In genomic region chr11:117312028-117312901, GRCm38 (mm10) we compare ENCODE assay signal across 8 mouse cellular contexts.
DNase-seq lines count a peak whose midpoint lies in the region; ATAC-seq and TF ChIP-seq lines count a peak whose summit lies in the region.

No protein-coding gene starts in this region.

- WGBS in forebrain, embryonic 10.5 days: 77% methylated on average over 23 of the region's 23 CpGs
- 53% methylated on average over 23 of the region's 23 CpGs for WGBS in heart, postnatal 0 days
- WGBS in midbrain, embryonic 11.5 days: 72% methylated on average over 23 of the region's 23 CpGs

- TF ChIP-seq EP300 in heart, postnatal 0 days (IDR thresholded peaks at IDR 0.05; ENCODE audit: low read depth): peak; percentile 74; the same call in 1 of the 2 replicates

- ATAC-seq in megakaryocyte, adult 5-6 weeks (ENCODE audit: poor library complexity, severe bottlenecking): no peak
- peak; percentile 47 for ATAC-seq in heart, postnatal 0 days (ENCODE audit: insufficient read depth, low read depth)
- no peak for ATAC-seq in midbrain, embryonic 11.5 days (ENCODE audit: low FRiP score)

- DNase-seq in forebrain, embryonic 10.5 days (ENCODE audit: extremely low spot score, low spot score): no peak
- DNase-seq in heart, postnatal 0 days (ENCODE audit: low spot score): peak; percentile 65
- peak; percentile 88 for DNase-seq in kidney, postnatal 14 days
- no peak for DNase-seq in midbrain, embryonic 11.5 days (ENCODE audit: low spot score, missing footprints)
- DNase-seq in left cerebral cortex, postnatal 14 days (ENCODE audit: low spot score in 2 of 2): no peak
- DNase-seq in cerebellum, adult 18-20 months: no peak

- no peak for TF ChIP-seq CTCF in heart, postnatal 0 days (IDR thresholded peaks at IDR 0.05; ENCODE audit: low read depth)

- peak overlapping the region; percentile 26; the same call in 1 of the 2 replicates for H3K4me2 ChIP-seq in heart, postnatal 0 days (ENCODE audit: low read depth, low read length)
- H3K4me2 ChIP-seq in midbrain, embryonic 11.5 days: no peak overlapping the region

- intact Hi-C loops in left cerebral cortex, postnatal 14 days (cut with DNase I): loop anchor here (5.0 kb wide), 1 partner anchor 45 kb away; no protein-coding TSS in a partner anchor

- H3K9ac ChIP-seq in heart, postnatal 0 days (replicated peaks; ENCODE audit: low read depth, low read length): no peak overlapping the region
- peak overlapping the region; percentile 24; the same call in 1 of the 2 replicates for H3K9ac ChIP-seq in midbrain, embryonic 11.5 days (ENCODE audit: low read length)

- no peaks in the 10 kb centered on the region for H3K9me3 ChIP-seq in megakaryocyte, embryonic 14.5 days
- H3K9me3 ChIP-seq in forebrain, embryonic 10.5 days: no peaks in the 10 kb centered on the region
- no peaks in the 10 kb centered on the region for H3K9me3 ChIP-seq in heart, postnatal 0 days (replicated peaks; ENCODE audit: control insufficient read depth, low read length)
- no peaks in the 10 kb centered on the region for H3K9me3 ChIP-seq in midbrain, embryonic 11.5 days (ENCODE audit: control insufficient read depth, low read length)

- H3K27me3 ChIP-seq in megakaryocyte, embryonic 14.5 days (replicated peaks): no peaks in the 10 kb centered on the region
- H3K27me3 ChIP-seq in forebrain, embryonic 10.5 days (ENCODE audit: poor library complexity, severe bottlenecking): no peaks in the 10 kb centered on the region
- H3K27me3 ChIP-seq in heart, postnatal 0 days (ENCODE audit: control insufficient read depth, insufficient read depth, low read length): no peaks in the 10 kb centered on the region
- no peaks in the 10 kb centered on the region for H3K27me3 ChIP-seq in midbrain, embryonic 11.5 days (ENCODE audit: control insufficient read depth, insufficient read depth, low read length)

- peak overlapping the region; percentile 35 for H3K4me3 ChIP-seq in megakaryocyte, embryonic 14.5 days (replicated peaks)
- H3K4me3 ChIP-seq in forebrain, embryonic 10.5 days: no peak overlapping the region
- no peak overlapping the region for H3K4me3 ChIP-seq in heart, postnatal 0 days (ENCODE audit: low read depth, low read length)
- H3K4me3 ChIP-seq in midbrain, embryonic 11.5 days (ENCODE audit: low read depth, low read length): no peak overlapping the region

- H3K4me1 ChIP-seq in megakaryocyte, embryonic 14.5 days: peaks cover 100% of the 10 kb centered on the region
- peaks cover 98% of the 10 kb centered on the region for H3K4me1 ChIP-seq in forebrain, embryonic 10.5 days
- H3K4me1 ChIP-seq in heart, postnatal 0 days (ENCODE audit: control insufficient read depth, insufficient read depth): peaks cover 70% of the 10 kb centered on the region
- peaks cover 30% of the 10 kb centered on the region for H3K4me1 ChIP-seq in midbrain, embryonic 11.5 days (ENCODE audit: control insufficient read depth, insufficient read depth, low read length)

- peak overlapping the region; percentile 63 for H3K27ac ChIP-seq in forebrain, embryonic 10.5 days
- peak overlapping the region; percentile 83 for H3K27ac ChIP-seq in heart, postnatal 0 days (ENCODE audit: low read depth)
- H3K27ac ChIP-seq in midbrain, embryonic 11.5 days (ENCODE audit: low read depth, low read length): 0 out of 2 replicates have a peak overlapping the region, but pooled peaks have one; percentile 30

- H3K36me3 ChIP-seq in megakaryocyte, embryonic 14.5 days (replicated peaks; ENCODE audit: low read length): peaks cover 52% of the 10 kb centered on the region
- peaks cover 26% of the 10 kb centered on the region for H3K36me3 ChIP-seq in forebrain, embryonic 10.5 days (replicated peaks)
- H3K36me3 ChIP-seq in heart, postnatal 0 days (replicated peaks; ENCODE audit: control insufficient read depth, insufficient read depth, low read length): no peaks in the 10 kb centered on the region
- H3K36me3 ChIP-seq in midbrain, embryonic 11.5 days (ENCODE audit: control insufficient read depth, insufficient read depth, low read length): no peaks in the 10 kb centered on the region

Comparison
In these comparisons a context has a peak if more than half of its experiments do, and no peak if none do; other contexts are left out.
1. DNase-seq: peak in heart, postnatal 0 days (single experiment) and kidney, postnatal 14 days (single experiment); none in forebrain, embryonic 10.5 days (single experiment), midbrain, embryonic 11.5 days (single experiment), left cerebral cortex, postnatal 14 days (0 of 2) and cerebellum, adult 18-20 months (0 of 2).
2. H3K27ac ChIP-seq: peak in every context shown above with its lines; median percentile 83 in heart, postnatal 0 days; 63 in forebrain, embryonic 10.5 days; 30 in midbrain, embryonic 11.5 days.